Mouse (Mus musculus) limb, embryonic 10.5 days (tissue): ENCODE data around the gene Gm16503. TPM values are rescaled to one million over a fixed set of nuclear protein-coding genes. Genes with fewer than 3 reads are reported as not detected.
"Not testable (repeated sequence)": the region's sequence is repeated elsewhere in the genome, so short reads cannot be mapped to it uniquely, and the experiment has no call there.

ENCODE experiments used
- DNase-seq: peaks from one replicate; pipeline ENCODE4 v3.0.0-alpha.2; 2017; ENCODE audit warnings: low spot score
- H3K27ac ChIP-seq: fragments of 300-500 bp; sonication (generic); 2 replicates; pipeline ENCODE4 v1.5.1; 2016; ENCODE audit warnings: mild to moderate bottlenecking
- H3K27me3 ChIP-seq: fragments of 300-500 bp; sonication (generic); 2 replicates; pipeline ENCODE4 v1.6.1; 2016; ENCODE audit warnings: low read depth, mild to moderate bottlenecking; ENCODE audit not compliant: poor library complexity, severe bottlenecking
- H3K36me3 ChIP-seq: fragments of 300-500 bp; sonication (generic); 2 replicates; pipeline ENCODE4 v1.6.1; 2016; ENCODE audit warnings: mild to moderate bottlenecking, moderate library complexity
- H3K4me1 ChIP-seq: fragments of 300-500 bp; sonication (generic); 2 replicates; pipeline ENCODE4 v1.6.1; 2016
- H3K4me3 ChIP-seq: fragments of 300-500 bp; sonication (generic); 2 replicates; pipeline ENCODE4 v1.5.1; 2016; ENCODE audit warnings: mild to moderate bottlenecking, moderate library complexity
- H3K9me3 ChIP-seq: fragments of 300-500 bp; sonication (generic); replicated peaks from 2 replicates; pipeline ENCODE4 v1.6.1; 2016; ENCODE audit warnings: mild to moderate bottlenecking
- WGBS: fragments of 180-500 bp; shearing (Covaris S2); methylation state at CpG from one replicate; pipeline ENCODE4 v1.1.7; 2016; 5-methylcytosine and 5-hydroxymethylcytosine counted together
- polyA plus RNA-seq: library from polyadenylated mRNA; unstranded; fragments of >200 nt; fragmentation: Nextera tagmentation; extraction: Ambion mirVana; gene quantifications from 2 replicates; pipeline ENCODE4 v1.2.1, GENCODE M21; 2016

The Gm16503 gene
- polyA plus RNA-seq, 1 experiment from 2014 or later, result 1.0 TPM

DNA sequence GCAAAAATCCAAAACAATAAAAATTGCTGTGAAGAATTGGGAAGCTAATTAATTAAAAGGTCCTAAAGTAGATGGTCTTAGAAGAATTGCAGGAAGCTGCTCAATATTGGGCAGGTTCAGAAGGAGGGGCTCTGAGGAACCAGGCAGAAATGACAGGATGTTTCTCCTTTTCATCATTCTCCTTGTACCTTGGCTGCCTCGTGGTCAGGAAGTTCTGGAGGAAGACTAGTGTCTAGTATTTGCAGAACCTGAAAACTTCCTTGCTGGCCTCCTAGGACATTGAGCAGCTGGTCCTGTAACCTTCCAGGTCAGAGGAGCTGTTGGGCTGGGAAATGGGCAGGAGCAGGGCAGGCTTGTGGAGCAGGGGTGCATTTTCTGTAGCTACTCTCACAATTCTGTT, 16.9 kb downstream of the Gm16503 start:
- H3K27me3 ChIP-seq, H3K4me1 ChIP-seq, H3K36me3 ChIP-seq, H3K27ac ChIP-seq, H3K4me3 ChIP-seq, DNase-seq, H3K9me3 ChIP-seq: not testable (repeated sequence)
- WGBS, result 59% methylated on average over 1 of the region's 1 CpGs

DNA sequence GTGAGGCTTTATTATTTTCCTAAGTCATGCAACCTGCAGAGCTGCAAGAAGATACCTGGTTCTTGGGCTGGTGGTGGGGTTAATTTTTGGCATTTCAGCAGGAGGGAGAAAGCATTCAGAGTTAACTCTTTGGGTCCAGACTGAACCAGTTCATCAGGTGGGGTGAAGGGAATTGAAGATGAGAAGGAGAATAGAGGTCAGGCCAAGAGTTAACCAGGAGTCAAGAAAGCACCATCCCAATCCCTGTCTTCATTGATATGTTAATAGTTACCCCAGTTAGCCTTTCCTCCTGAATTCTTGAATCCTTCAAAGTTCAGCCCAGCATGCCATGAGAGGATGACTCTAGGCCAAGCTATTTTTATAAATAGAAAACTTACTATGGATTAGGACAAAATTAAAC, 18.0 kb downstream of the Gm16503 start:
- not testable (repeated sequence) for H3K4me1 ChIP-seq, H3K36me3 ChIP-seq, DNase-seq, H3K27me3 ChIP-seq, H3K27ac ChIP-seq, H3K4me3 ChIP-seq, H3K9me3 ChIP-seq

DNA sequence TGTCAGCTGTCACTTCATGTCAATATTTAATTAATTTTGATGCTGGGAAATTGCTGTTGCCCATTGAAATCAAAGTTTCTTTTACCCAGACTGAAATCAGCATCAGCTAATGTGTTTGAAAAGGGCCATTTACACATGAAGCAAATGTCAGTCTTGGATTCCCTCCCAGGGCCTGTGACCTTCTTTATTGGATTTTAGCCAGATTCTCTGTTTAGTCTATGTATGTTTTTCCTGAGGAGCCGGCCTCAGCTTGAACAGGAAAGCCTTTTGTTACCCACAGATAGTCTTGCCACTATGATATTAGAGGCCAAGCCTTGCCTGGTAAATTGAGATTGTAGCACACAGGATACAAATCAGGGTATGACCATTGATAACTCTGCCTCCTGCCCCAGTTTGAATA, 19.1 kb downstream of the Gm16503 start:
- not testable (repeated sequence) for H3K36me3 ChIP-seq, H3K4me3 ChIP-seq, H3K27me3 ChIP-seq, H3K27ac ChIP-seq, H3K4me1 ChIP-seq, DNase-seq, H3K9me3 ChIP-seq
- 70% methylated on average over 1 of the region's 1 CpGs for WGBS

DNA sequence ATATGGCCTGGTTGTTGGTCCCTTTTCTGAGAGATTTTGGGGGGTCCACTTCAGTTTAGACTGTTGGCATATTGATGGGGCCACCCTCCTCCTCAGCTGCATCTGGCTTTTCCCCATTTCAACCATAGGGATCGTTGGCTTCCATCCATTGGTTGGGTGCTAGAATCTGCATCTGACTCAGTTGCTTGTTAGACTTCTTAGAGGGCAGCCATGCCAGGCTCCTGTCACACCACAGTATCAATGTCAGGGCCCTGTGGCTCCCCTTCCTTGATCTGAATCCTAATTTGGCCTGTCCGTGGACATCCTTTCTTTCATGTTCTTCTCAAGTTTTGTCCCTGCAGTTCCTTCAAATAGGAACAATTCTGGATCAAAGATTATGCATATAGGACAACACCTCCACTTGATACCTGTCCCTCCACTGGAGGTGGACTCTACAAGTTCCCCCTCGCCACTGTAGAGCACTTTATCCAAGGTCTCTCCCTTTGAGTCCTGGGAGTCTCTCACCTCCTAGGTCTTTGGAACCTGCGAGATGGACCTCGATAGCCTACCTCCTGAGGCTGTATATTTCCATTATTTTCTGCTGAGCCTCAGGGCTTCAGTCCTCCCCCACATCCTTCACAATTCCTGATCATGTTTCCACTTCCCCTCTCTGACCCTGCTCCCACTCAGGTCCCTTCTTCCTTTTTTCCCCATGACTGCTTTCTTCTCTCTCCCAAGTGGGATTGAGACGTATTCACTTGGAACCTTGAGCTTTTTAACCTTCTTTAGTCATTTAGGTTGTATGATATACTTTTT, 25.6 kb downstream of the Gm16503 start:
- no peaks in the 10 kb centered on the region for H3K36me3 ChIP-seq
- H3K9me3 ChIP-seq, result no peaks in the 10 kb centered on the region
- no peaks in the 10 kb centered on the region for H3K27me3 ChIP-seq
- DNase-seq, result no peak
- WGBS, result 77% methylated on average over 6 of the region's 6 CpGs
- no peak overlapping the region for H3K27ac ChIP-seq
- no peaks in the 10 kb centered on the region for H3K4me1 ChIP-seq
- H3K4me3 ChIP-seq, result no peak overlapping the region

DNA sequence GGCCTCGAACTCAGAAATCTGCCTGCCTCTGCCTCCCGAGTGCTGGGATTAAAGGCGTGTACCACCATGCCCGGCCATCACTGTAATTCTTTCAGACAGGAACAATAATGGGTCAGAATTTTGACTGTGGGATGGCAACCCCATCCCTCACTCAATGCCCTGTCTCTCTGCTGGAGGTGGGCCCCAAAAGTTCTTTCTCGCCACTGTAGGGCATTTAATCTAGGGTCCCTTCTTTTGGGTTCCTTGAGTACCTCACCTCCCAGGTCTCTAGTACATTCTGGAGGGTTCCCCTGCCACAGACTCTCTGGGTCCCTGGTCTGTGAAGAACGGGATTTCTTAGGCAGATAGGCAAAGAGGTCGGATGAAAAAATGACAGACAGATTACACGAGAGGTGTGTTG, 31.1 kb downstream of the Gm16503 start:
- not testable (repeated sequence) for H3K4me1 ChIP-seq, H3K27ac ChIP-seq, H3K36me3 ChIP-seq, H3K4me3 ChIP-seq, DNase-seq, H3K9me3 ChIP-seq, H3K27me3 ChIP-seq
- 87% methylated on average over 8 of the region's 8 CpGs for WGBS

DNA sequence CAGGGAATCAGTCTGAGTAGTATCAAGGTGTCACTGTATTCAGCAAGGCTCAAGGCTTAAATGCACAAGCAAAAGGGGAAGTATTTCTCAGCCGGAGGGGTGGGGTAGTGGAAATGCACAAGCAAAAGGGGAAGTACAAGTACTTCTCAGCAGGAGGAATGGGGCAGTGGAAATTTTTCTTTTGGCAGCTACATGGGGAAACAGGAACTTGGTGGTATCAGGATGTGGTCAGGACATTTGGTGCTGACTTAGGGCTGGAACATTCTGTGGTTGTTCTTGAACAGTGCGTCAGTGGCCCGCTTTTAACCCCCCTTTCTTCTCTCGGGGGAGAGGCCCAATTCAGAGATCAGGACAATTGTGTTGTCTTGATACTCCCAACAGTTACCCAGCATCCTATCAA, 39.4 kb downstream of the Gm16503 start:
- DNase-seq, H3K9me3 ChIP-seq: not testable (repeated sequence)
- WGBS, result 95% methylated on average over 4 of the region's 4 CpGs

DNA sequence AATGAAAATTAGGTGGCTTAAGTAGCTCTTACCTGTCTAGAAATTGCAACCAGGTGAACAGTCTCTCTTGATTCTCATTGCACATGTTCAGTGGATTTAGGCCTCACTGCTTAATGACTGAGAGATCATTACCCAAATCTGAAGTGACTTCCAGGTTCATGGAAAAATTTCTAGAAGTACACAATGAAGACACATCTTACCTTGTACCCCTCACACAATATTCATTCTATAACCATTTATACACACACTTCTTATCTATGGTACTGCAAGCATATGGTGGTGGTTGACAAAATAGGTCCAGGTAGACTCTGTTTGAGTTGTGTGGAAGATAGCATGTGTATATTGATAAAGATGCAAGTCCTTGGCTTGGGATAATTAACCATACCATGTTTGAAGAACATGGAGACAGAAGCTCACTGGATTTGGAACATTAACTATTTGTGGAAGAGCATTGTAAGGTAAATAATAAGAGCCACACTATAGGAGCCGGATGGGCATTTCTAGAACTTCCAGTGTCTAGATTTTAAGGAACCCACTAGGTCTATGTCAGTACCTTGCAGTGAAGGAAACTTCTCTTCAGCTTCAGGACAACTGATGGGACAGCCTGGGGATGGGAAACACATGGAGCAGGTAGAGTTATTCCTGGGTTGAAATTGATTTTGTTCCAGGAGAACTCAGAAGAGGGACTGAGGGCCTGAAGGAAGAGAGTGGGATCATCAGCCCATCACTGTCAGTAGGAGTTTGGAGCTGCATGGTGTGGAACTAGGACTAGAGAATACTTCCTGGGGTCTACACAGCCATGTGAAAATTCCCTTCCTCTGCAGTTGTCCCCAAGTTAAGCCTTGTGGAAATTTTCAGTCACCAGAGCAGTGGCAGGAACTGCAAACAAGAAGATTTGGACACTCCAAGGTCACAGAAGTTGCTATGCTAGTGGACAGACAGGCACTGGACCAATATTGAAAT, 46.8 kb downstream of the Gm16503 start:
- Histone ChIP-seq H3K4me3 (no peak overlapping the region), H3K9me3 (peaks cover 5% of the 10 kb centered on the region; the same call in 1 of the 2 replicates), H3K27me3 (no peaks in the 10 kb centered on the region), H3K36me3 (no peaks in the 10 kb centered on the region), H3K27ac (no peak overlapping the region), H3K4me1 (no peaks in the 10 kb centered on the region)
- 67% methylated on average over 1 of the region's 1 CpGs for WGBS
- DNase-seq, result no peak

More for the DNA sequence above, 39.4 kb downstream of the Gm16503 start:
- not testable (repeated sequence) for H3K27ac ChIP-seq, H3K36me3 ChIP-seq, H3K4me3 ChIP-seq, H3K27me3 ChIP-seq, H3K4me1 ChIP-seq

Other genes with a start within 250 kb of the Gm16503 start
- 0.11 and 0.16 TPM in 2 replicates for gene Zfp988, start 234.5 kb upstream of the Gm16503 start, polyA plus RNA-seq
- 0.15 TPM in 1 of 2 replicates, not detected in the other for gene Zfp978, start 178.9 kb upstream of the Gm16503 start, polyA plus RNA-seq
- 12.3 and 13.5 TPM in 2 replicates for gene Zfp982, start 47.8 kb upstream of the Gm16503 start, polyA plus RNA-seq
- 0.25 and 0.34 TPM in 2 replicates for gene Zfp985, start 13.1 kb downstream of the Gm16503 start, polyA plus RNA-seq
- 3.3 and 3.7 TPM in 2 replicates for gene Zfp979, start 102.3 kb downstream of the Gm16503 start, polyA plus RNA-seq
- gene Zfp534, start 162.3 kb downstream of the Gm16503 start, polyA plus RNA-seq, result not detected in 2 replicates